Mouse (Mus musculus) left cerebral cortex, postnatal 36 days (tissue): ENCODE measurements around the gene Kcnj9. TPM values are rescaled to one million over a fixed set of nuclear protein-coding genes. Genes with fewer than 3 reads are reported as not detected.
A peak's percentile ranks its signal among the peaks of the same experiment; 100 is the strongest.

Experiments
- DNase-seq, 2 experiments: peaks; one replicate each; pipeline ENCODE4 v3.0.0; 2021 to 2022; ENCODE audit warnings: low spot score in 2 of 2, mixed read lengths in 1 of 2
- intact Hi-C: fragments of 180-260 bp; cut with DNase I; formaldehyde crosslinking; loops from one replicate; pipeline ENCODE4 v1.15.1; 2025
- total RNA-seq, 2 experiments: library from RNA; stranded (reverse); gene quantifications; 2 replicates each; pipeline ENCODE4 v1.2.3; 2021

Kcnj9 gene
- total RNA-seq, 2 experiments from 2014 or later: 134 to 136 TPM

GRCm38 (mm10) chr1:172317946-172318345 is 11.2 kb downstream of the Kcnj9 start:
- DNase-seq: peak in 1 of 2 experiments; percentile 32
- intact Hi-C loops: loop anchor here (10.0 kb wide), 1 partner anchor 293 kb away; the partner anchor contains the start of gene Vangl2

- no peak for DNase-seq
- intact Hi-C loops: loop anchor here (10.0 kb wide), 1 partner anchor 293 kb away; the partner anchor contains the start of gene Vangl2
These were observed 11.7 kb downstream of the Kcnj9 start for GRCm38 (mm10) chr1:172317431-172317830.

- peak; percentile 35 to 40 for DNase-seq
- intact Hi-C loops: loop anchor here (5.0 to 10.0 kb wide), 2 partner anchors 188 to 290 kb away; partner anchors contain the start of genes Pex19 and Vangl2
These were observed 14.2 kb downstream of the Kcnj9 start for GRCm38 (mm10) chr1:172314911-172315310.

GRCm38 (mm10) chr1:172313613-172314411 is 15.3 kb downstream of the Kcnj9 start:
- DNase-seq: peak; percentile 57 to 59
- intact Hi-C loops: loop anchor here (5.0 to 10.0 kb wide), 2 partner anchors 187 to 289 kb away; partner anchors contain the start of genes Pex19 and Vangl2

GRCm38 (mm10) chr1:172312768-172313561 is 16.2 kb downstream of the Kcnj9 start:
- intact Hi-C loops: loop anchor here (5.0 to 10.0 kb wide), 2 partner anchors 186 to 288 kb away; partner anchors contain the start of genes Pex19 and Vangl2
- DNase-seq: peak; percentile 72 to 74

GRCm38 (mm10) chr1:172311921-172312767 is 17.0 kb downstream of the Kcnj9 start:
- DNase-seq: peak; percentile 77 to 84
- intact Hi-C loops: loop anchor here (2.0 to 10.0 kb wide), 4 partner anchors 109 to 287 kb away; partner anchors contain the start of genes Pex19 and Vangl2

- intact Hi-C loops: loop anchor here (2.0 to 10.0 kb wide), 4 partner anchors 109 to 287 kb away; partner anchors contain the start of genes Pex19 and Vangl2
- peak in 1 of 2 experiments; percentile 65 for DNase-seq
These were observed 17.7 kb downstream of the Kcnj9 start for GRCm38 (mm10) chr1:172311248-172311906.

GRCm38 (mm10) chr1:172309699-172310398 is 19.3 kb downstream of the Kcnj9 start:
- peak; percentile 84 to 90 for DNase-seq
- intact Hi-C loops: loop anchor here (1.0 to 10.0 kb wide), 5 partner anchors 107 to 285 kb away; partner anchors contain the start of genes Dcaf8, Pex19 and Vangl2

- intact Hi-C loops: no loop called here
- DNase-seq: no peak
These were observed 20.7 kb downstream of the Kcnj9 start for GRCm38 (mm10) chr1:172308409-172308808.

GRCm38 (mm10) chr1:172307936-172308335 is 21.2 kb downstream of the Kcnj9 start:
- no peak for DNase-seq
- intact Hi-C loops: loop anchor here (2.0 kb wide), 1 partner anchor 27 kb away; no protein-coding TSS in a partner anchor

- DNase-seq: no peak
- intact Hi-C loops: loop anchor here (2.0 kb wide), 1 partner anchor 26 kb away; no protein-coding TSS in a partner anchor
These were observed 22.2 kb downstream of the Kcnj9 start for GRCm38 (mm10) chr1:172306885-172307284.

- intact Hi-C loops: loop anchor here (2.0 kb wide), 1 partner anchor 25 kb away; no protein-coding TSS in a partner anchor
- DNase-seq: no peak
These were observed 22.9 kb downstream of the Kcnj9 start for GRCm38 (mm10) chr1:172306196-172306595.

GRCm38 (mm10) chr1:172305635-172306034 is 23.5 kb downstream of the Kcnj9 start:
- DNase-seq: no peak
- intact Hi-C loops: loop anchor here (2.0 kb wide), 1 partner anchor 25 kb away; no protein-coding TSS in a partner anchor

- intact Hi-C loops: no loop called here
- no peak for DNase-seq
These were observed 24.0 kb downstream of the Kcnj9 start for GRCm38 (mm10) chr1:172305153-172305552.

GRCm38 (mm10) chr1:172304443-172304842 is 24.7 kb downstream of the Kcnj9 start:
- intact Hi-C loops: no loop called here
- no peak for DNase-seq

GRCm38 (mm10) chr1:172302851-172303250 is 26.3 kb downstream of the Kcnj9 start:
- DNase-seq: no peak
- intact Hi-C loops: no loop called here

GRCm38 (mm10) chr1:172302311-172302710 is 26.8 kb downstream of the Kcnj9 start:
- no peak for DNase-seq
- intact Hi-C loops: no loop called here
